ENCODE assay signal across 15 mouse cellular contexts in genomic region chr14:48971546-48971945, GRCm38 (mm10).
DNase-seq lines count a peak whose midpoint lies in the region.
"Had no signal": no experiment of that assay in that cellular context is flagged by ENCODE, and none has a peak within 500 bp of the region (broad histone marks: within the 10 kb centered on the region; RNA-seq: fewer than 3 reads in every experiment).

No protein-coding gene starts in this region.

- peak; percentile 40 to 70 for DNase-seq in cerebellum, postnatal 14 days
- no peak for DNase-seq in cerebellum, adult 9-10 months
- peak; percentile 55 for DNase-seq in left cerebral cortex, postnatal 4 days
- no peak for DNase-seq in left cerebral cortex, adult 9 months (ENCODE audit: low spot score in 2 of 2)
- DNase-seq in Muller cell, postnatal 12 days (ENCODE audit: inconsistent ontology term), result peak; percentile 4
- DNase-seq in retina, embryonic 14.5 days (ENCODE audit: low spot score), result peak; percentile 43
- no peak for DNase-seq in thymus, postnatal 0 days (ENCODE audit: low spot score)
- DNase-seq in kidney, adult 8-10 months, result no peak
- DNase-seq: adrenal gland, adult 8-10 months; adrenal gland, postnatal 14 days; adrenal gland, postnatal 36 days; cerebellum, adult 18-20 months; cerebellum, adult 8-10 months; cerebellum, postnatal 25 days; forebrain, postnatal 0 days had no signal

- intact Hi-C loops in left cerebral cortex, postnatal 4 days (cut with DNase I), result no loop called here

Comparison
In these comparisons a context has a peak if more than half of its experiments do, and no peak if none do; other contexts are left out.
1. DNase-seq: peak in cerebellum, postnatal 14 days (2 of 2), left cerebral cortex, postnatal 4 days (single experiment), Muller cell, postnatal 12 days (single experiment) and retina, embryonic 14.5 days (single experiment); none in cerebellum, adult 9-10 months (single experiment), left cerebral cortex, adult 9 months (0 of 2), thymus, postnatal 0 days (single experiment) and kidney, adult 8-10 months (0 of 2).